Mouse (Mus musculus): ENCODE measurements around the gene Scnn1g.

Gene Scnn1g

DNA sequence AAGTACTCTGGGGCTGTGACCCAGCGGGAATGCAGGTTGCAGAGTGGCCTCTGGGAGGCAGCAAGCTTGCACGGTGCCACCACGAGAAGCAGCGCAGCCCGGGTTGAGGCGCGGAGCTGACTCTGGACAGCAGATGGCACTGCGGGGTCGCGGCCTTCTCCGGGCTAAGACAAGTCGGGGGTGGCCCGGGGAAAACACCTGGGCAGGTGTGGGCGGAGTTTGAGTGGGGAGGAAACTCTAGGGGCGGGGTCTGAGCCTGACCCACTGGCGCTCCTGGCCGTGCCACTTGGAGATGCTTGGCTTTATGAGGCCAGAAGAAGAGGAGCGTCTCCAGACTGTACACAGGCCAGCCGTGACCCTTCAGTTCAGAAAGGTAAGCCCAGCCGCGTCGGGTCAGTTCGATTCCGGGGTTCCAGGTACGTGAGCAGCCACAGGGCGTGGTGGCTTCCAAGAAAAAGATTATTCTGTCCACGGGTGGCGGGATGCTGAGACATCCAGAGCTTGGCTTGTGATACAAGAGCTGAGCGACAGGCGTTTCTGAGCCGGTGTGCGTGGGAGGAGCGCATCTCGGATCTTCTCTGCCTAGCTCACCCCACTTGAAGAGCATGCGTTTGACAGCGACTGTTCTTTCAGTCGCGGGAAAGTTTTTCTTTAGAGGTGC is at the start of gene Scnn1g:
Gene Scnn1g (plus strand): TSS at position 309 of the 661 bp plus-strand sequence.
- DNase-seq (ENCODE audit: inconsistent age in 2 of 2, low spot score in 1 of 2) = peak; percentile 78 to 94

DNA sequence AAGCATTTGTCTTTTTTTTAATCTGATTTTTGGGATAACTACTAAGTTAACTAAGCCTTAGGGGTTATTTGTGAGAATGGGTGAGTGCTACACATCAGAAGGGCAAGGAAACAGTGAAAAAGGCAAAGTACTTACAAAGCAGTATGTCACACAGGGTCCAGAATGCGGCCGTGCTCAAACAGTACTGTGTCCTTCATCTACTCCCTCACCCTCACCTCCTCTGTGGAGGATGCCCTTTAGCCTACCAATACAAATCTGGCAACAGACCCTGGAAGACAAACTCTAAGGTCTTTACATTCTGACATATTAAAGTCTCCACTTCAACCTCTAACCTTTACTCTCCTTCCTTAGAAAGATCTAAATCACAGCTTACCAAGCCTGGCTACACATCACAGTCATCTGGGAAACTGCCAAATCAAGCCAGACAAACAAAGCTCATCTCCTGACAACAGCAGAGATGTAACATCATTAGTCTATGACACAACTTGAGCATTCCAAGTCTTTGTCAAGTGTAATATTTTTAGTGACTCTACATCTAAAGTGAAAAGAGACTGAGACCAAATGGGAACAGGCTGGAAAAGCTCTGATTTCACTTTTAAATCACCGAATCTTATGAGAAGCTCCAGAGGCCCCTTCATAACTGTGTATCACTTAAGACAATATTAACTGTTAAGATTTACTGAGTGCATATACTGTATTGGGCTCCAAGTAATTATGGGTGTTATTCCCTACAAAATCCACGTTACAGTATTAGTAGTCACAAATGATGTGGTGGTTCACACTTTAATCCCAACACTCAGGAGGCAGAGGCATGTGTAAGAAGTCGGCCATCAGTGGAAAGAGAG is 48.9 kb upstream of the Scnn1g start:
- DNase-seq (ENCODE audit: inconsistent age in 2 of 2, low spot score in 1 of 2) = no peak

DNA sequence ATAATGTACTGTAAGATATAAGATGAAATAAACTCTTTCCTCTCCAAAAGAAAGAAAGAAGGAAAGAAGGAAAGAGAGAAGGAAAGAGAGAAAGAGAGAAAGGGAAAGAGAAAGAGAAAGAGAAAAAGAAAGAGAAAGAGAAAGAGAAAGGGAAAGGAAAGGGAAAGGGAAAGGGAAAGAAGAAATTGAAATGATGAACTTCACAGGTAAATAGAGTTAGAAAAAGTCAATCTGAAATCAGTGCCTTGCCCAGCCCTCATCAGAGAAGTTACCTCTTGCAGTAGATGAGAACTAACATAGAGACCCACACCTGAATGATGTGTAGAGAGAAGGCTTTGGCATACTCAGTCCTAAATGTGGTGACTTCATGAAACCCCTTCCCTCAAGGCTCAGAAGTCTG is 44.9 kb upstream of the Scnn1g start:
- DNase-seq (ENCODE audit: inconsistent age in 2 of 2, low spot score in 1 of 2) = no peak

DNA sequence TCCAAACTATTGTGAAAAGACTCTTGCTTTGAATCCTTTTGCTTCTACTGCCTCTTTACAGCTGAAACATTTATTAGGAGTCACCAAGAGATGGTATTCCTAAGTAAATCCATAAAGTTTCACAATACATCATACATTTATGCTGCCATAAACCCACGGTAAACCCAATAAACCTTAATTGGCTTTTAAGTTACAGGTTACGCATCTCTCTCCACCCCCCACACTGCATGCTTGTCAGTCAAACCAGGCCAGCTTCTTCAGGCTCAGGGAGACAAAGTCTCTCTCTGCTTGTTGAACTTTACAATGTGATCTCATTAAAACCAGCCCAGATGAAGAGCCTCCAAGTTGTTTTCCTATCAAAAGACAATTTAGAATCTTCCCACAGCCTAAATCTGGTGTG is 42.5 kb upstream of the Scnn1g start:
- DNase-seq (ENCODE audit: inconsistent age in 2 of 2, low spot score in 1 of 2) = no peak

DNA sequence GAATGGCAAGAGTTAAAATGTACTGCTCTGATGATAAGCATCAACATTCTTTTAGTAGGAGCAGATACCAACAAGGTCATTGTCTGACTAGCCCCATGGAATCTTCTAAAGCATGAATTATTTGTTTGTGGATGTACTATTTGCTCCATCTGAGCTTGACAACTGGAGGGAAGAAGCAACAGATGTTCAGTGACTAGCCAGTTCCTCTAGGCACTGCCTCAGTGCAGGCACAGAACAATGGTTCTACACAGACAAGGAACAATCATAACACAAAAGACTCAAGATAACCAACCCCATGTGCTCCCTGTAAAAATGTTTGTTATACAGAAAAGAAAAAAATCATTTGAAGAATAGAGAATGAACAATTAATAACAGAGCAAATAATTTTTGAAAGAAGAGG is 37.1 kb upstream of the Scnn1g start:
- peak in 1 of 2 experiments; percentile 40 for DNase-seq (ENCODE audit: inconsistent age in 2 of 2, low spot score in 1 of 2)

DNA sequence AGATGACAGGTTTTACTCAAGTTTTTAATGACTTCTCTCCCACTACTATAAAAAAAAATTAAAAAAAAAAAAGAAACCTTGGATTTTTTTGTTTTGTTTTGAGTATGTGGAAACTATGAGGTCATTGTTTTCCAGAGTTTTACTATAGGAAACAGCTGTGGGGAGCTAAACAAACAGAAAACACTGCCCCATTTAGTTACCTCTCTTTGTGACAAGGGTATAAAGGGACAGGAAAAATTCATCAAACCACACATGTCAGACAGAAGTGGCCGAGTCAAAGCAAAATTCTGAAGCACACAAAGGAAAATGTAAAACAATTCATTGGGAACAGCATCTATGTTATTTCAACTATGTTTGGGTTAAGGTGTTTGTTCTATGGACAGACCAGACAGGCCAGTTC is 36.7 kb upstream of the Scnn1g start:
- DNase-seq (ENCODE audit: inconsistent age in 2 of 2, low spot score in 1 of 2) = peak in 1 of 2 experiments; percentile 30

DNA sequence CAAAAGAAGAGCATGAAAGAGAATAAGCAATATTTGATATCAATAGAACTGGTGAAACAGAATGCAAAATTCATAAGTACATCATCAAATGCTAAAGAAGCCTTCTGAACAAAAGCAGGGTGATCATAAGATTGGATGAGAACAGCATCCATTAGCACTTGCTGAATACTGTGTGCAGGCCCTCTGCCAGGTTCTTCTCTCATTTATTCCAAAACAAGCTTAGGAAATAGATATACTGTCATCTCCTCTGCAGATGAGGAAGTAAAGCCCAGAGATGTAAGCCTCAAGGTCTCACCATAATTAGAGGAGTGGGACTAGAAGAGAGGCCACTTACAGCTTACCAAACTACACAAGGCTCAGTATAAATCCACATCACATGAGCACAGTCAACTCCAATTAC is 35.1 kb upstream of the Scnn1g start:
- no peak for DNase-seq (ENCODE audit: inconsistent age in 2 of 2, low spot score in 1 of 2)

DNA sequence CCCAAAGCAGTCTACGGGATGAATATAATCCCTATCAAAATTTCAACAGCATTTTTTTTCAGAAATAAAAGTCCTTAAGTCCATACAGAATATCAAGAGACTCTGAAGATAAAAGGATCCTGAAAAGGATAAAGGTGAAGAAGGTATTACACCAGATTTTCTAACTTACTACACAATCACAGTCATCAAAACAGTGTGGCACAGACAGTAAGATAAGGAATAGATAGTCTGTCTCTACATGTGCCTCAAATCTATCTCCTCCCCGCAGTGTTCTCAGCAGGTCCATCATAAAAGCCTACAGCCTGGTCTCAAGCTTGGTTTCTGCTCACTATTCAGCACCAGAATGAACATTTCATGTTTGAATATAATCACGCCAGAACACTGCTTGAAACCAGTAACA is 33.8 kb upstream of the Scnn1g start:
- no peak for DNase-seq (ENCODE audit: inconsistent age in 2 of 2, low spot score in 1 of 2)

DNA sequence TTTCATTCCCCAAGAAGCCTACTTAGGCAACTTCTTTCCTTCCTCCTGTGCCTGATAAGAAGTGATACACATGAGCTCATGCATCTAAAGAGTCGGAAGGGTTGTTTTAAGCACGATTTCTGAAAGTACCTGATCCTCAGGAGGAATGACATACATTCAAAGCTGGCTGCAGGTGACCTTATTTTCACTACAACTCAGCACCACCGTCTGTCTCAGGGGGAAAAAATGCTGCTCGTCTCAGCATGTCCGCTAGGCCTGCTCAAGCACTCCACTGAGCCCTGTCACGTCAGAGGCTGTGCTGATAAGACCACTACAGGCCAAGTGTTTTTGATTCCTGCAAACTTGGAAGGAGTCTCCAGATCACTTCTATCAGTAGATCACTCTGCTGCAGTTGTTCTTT is 32.3 kb upstream of the Scnn1g start:
- DNase-seq (ENCODE audit: inconsistent age in 2 of 2, low spot score in 1 of 2) = no peak

DNA sequence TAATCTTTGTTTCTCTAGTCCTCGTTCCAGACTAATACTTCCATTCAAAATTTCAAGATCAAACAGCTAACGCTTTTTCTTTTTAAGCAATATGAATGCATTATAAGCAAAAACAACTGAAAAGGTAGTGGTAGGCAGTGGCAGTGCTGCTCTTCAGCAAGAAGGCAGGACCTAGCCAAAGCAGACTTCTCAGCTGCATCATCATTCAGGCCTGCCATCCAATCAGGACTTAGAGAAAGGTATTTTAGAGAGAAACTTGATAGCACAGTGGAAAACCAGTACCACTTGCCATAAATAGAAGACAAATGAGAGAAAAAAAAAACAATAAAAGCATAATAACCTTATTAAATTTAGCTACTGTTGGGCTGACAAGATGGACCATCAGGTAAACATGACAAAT is 29.2 kb upstream of the Scnn1g start:
- no peak for DNase-seq (ENCODE audit: inconsistent age in 2 of 2, low spot score in 1 of 2)

DNA sequence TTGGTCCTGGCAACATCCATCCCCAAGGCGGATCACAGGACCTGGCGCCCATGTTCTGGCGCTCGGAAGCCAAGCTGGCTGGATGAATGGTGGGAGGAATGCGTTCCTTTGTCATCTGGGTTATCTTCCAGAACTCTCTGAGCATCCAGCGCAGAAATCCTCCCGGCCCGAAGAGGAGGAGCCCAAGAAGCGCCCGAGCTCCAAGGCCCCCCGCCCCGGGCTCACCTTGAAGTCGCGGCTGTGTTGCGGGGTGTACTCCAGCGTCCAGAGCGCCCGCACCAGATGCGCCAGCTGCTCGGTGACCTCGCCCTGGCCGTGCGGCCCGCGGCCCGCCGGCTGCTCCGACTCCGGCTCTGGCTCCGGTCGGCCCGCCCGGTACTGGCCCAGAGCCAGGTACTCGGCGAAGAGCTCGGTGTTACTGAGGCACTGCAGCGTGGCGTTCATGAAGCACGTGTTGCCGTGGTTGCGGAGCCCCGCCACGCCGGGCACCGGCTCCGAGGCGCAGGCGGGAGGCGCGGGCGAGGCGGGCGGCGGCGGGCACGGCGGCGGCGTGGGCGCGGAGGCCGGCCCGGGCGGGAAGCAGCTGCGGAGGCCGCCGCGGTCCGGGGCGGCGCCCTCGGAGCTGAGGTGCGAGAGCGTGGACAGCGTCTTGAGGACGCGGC is 27.7 kb upstream of the Scnn1g start:
- peak; percentile 65 to 86 for DNase-seq (ENCODE audit: inconsistent age in 2 of 2, low spot score in 1 of 2)

DNA sequence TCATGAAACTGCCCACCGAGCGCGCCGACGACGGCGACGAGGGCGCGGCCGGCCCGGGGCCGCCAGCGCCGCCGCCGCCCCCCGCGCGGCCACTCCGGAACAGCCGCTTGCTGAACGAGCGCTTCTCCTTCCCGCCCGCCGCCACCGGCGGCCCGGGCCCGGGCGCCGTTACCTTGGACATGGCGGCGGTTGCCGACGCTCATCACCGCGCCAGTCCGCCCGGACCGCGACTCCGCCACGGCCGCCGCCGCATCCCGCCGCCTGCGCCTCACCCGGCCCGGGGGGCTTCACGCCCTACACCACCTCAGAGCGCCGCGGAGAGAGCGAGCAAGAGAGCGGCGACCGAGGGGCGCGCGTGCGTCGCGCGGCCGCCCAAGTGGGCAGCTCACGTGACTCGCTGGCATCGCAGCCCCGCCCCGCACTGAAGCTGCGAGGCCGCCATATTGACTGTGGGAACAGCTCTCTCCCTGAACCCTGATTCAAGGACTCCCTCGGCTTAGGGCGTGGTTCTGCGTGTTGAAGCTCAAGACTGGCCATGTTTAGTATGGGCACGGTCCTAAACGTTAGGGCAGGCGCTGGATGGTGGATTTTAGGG is 27.1 kb upstream of the Scnn1g start, which contains the start of gene Usp31:
Gene Usp31 (minus strand): TSS at position 181 of the 595 bp plus-strand sequence.
- DNase-seq (ENCODE audit: inconsistent age in 2 of 2, low spot score in 1 of 2) = peak; percentile 96 to 97

DNA sequence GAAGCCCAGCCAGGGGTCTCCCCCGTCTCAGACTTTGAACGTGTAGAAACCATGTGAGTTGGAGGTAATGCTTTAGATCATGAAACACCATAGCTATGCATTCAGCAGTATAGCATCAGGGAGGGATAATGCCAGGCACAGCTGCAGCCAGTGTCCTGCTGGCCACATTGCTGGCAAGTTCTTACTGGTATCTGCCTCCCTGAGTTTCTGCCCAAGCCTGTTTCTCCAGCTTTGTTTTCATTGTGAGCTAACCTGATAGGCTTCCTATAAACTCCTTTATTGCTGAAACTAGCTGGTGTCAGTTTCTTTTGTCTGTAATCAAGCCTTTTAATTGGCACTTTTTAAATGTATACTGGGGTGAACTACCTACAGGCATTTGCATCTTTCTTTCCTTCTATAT is 23.1 kb upstream of the Scnn1g start:
- DNase-seq (ENCODE audit: inconsistent age in 2 of 2, low spot score in 1 of 2) = no peak

DNA sequence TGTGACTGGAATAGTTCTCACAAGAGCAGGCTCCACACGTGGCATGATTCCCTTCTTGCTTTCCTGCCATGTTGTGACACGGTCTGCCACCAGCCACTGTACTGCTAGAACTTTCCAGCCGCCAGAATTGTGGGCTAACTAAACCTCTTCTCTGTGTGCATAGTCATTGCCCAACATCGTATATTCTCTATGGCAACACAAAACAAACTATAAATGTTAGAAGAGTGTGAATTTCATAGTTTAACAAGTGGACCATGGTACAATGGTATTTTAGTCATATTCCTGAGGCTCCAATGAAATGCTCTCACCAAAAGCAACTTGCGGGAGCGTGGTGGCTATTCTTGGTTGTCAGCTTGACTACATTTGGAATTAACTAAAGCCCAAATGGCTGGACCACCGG is 17.2 kb upstream of the Scnn1g start:
- no peak for DNase-seq (ENCODE audit: inconsistent age in 2 of 2, low spot score in 1 of 2)

DNA sequence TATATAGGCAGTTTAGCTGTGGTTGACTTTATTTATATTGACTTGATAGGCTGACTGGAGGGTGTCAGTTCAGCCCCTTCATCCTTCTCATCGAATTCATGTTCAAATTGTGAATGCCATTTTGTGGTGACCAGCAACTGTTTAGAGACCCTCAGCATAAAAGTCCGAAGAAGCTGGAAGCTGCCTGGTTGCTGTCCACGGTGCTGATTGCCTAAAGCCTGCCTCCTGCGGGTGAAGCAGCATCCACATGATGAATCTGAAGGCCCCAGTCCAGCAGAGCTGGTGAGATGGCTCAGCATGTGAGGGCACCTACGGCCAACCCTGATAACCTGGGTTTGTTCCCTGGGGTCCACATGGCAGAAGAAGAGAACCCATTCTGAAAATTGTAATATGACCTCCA is 4.1 kb upstream of the Scnn1g start:
- peak; percentile 18 to 70 for DNase-seq (ENCODE audit: inconsistent age in 2 of 2, low spot score in 1 of 2)

DNA sequence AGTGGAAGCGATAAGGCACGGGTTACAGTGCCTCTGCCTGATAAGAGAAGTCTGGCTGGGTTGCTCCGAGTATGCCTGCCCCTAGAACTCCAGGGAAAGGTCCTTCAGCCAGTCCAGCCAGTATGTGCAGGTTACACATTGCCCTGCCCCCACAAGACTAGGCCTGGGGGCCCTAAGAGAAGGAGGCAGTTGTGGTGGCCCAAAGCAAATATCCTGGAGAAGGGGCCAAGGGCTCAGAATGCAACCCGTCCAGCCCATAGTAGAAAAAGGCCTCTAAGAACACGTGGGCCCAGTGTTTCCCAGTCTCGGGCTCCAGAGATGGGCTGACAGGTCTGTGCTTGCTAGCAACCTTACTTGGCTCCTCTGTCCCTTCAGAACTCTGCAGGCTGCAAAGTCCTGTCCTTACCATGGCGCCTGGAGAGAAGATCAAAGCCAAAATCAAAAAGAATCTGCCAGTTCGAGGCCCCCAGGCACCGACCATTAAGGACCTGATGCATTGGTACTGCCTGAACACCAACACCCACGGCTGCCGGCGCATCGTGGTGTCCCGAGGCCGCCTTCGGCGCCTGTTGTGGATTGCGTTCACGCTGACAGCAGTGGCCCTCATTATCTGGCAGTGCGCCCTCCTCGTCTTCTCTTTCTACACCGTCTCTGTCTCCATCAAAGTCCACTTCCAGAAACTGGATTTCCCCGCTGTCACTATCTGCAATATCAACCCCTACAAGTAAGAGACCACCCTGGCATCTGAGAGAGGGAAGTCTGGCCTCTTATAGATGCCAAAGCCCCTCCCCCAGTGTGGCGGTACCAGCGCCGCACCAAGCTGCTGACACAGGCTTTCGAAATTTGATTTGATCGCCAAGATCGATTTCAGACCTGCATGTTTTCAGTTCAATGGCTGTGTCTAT is 3.5 kb downstream of the Scnn1g start:
- peak in 1 of 2 experiments; percentile 16 for DNase-seq (ENCODE audit: inconsistent age in 2 of 2, low spot score in 1 of 2)

DNA sequence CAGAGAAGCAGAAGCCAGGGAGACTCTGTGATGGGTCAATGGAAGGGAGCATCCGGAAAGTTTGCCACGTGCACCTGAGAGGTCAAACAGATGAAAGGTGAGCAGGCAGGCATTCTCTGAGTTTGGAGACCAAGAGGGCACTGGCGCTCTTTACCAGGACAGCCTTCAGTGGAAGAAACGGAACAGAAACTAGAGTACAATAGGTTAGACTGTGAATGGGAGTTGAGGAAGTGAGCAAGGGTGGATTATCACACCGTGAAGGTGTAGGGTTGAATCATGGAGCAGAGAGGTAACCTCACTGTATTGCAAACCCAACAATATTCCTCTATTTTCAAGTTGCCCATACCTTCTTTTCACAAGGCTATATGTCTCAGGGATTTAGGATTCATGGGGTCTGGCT is 16.0 kb downstream of the Scnn1g start:
- no peak for DNase-seq (ENCODE audit: inconsistent age in 2 of 2, low spot score in 1 of 2)

DNA sequence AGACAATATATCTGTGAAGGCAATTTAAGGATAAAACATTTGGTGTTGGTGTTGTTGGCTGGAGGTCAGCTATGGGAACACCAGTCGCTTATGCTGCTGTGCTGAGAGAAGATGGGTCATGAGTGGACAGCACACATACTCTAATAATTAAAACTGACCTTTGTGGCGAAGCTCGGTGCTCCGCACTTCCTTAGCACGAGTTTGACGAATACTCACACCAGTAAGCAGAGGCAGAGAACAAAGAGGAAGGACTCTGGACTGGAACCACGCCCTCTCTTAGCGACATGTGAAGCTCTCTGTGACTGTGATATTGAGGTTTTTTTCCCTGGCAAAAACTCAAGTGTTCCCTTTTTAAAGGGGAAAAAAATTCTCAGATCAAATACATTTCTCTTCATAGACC is 20.5 kb downstream of the Scnn1g start:
- DNase-seq (ENCODE audit: inconsistent age in 2 of 2, low spot score in 1 of 2) = no peak

DNA sequence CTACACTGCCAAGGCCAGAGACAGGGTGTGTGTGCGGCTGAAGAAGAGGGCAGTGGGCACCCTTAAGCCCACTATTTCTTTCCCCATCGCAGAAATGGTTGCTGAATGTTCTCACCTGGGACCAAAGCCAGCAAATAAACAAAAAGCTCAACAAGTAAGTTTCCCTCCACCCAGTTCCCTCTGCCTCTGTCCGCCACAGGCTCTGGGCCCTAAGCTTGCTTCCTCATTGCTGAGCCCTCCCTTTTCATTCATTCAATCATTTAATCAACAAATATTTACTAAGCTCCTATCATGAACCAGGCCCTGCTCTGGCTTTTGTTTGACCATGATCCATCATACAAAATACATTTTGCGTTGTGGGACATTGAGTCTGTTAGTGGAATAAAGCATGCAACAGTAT is 29.0 kb downstream of the Scnn1g start:
- no peak for DNase-seq (ENCODE audit: inconsistent age in 2 of 2, low spot score in 1 of 2)

DNA sequence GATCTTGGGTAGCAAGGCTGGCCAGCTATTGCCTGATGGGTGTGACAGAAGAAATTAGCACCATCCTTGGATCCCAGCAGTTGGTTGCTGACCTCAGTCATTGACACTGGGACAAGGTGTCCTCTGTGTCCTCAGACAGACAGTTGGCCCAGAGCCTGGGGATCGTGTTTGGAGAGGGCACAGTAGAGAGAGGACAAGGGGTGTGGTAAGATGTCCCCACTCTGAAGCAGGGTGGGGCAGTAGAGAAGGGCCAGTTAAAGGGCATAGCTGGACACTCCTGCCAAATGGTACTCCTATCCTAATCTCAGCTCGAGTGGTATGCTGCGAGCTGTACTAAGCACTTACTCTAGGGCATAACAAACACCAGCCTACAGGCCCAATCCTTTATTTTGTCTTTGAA is 33.6 kb downstream of the Scnn1g start:
- no peak for DNase-seq (ENCODE audit: inconsistent age in 2 of 2, low spot score in 1 of 2)

Data from adrenal gland, adult (tissue).